Mouse (Mus musculus): ENCODE results near the gene A630010A05Rik.
"Not testable (repeated sequence)": the region's sequence is repeated elsewhere in the genome, so short reads cannot be mapped to it uniquely, and the experiment has no call there.

A630010A05Rik gene

GRCm38 (mm10) chr16:14562017-14562416 is at the start of gene A630010A05Rik:
TSS of gene A630010A05Rik (plus strand) at chr16:14562317.
- no peak for DNase-seq (ENCODE audit: low read depth in 1 of 2, low spot score in 2 of 2)

GRCm38 (mm10) chr16:14535766-14536165 is 26.4 kb upstream of the A630010A05Rik start:
- no peak for DNase-seq (ENCODE audit: low read depth in 1 of 2, low spot score in 2 of 2)

GRCm38 (mm10) chr16:14557191-14557590 is 4.9 kb upstream of the A630010A05Rik start:
- not testable (repeated sequence) for DNase-seq (ENCODE audit: low read depth in 1 of 2, low spot score in 2 of 2)
